Mouse (Mus musculus) heart, embryonic 12.5 days (tissue): ENCODE measurements around the gene Haus5. TPM values are rescaled to one million over a fixed set of nuclear protein-coding genes. Genes with fewer than 3 reads are reported as not detected.

ENCODE experiments used
- ATAC-seq: fragments of 200-750 bp; cut with Nextera tagmentation; 2 replicates; pipeline ENCODE4 v1.8.0; 2017; ENCODE audit warnings: moderate TSS enrichment, moderate library complexity; ENCODE audit not compliant: insufficient number of reproducible peaks, low FRiP score
- H3K27ac ChIP-seq: fragments of 300-500 bp; sonication (generic); 2 replicates; pipeline ENCODE4 v1.5.1; 2016; ENCODE audit warnings: mild to moderate bottlenecking, moderate library complexity; ENCODE audit not compliant: poor library complexity, severe bottlenecking
- H3K27me3 ChIP-seq: fragments of 300-500 bp; sonication (generic); replicated peaks from 2 replicates; pipeline ENCODE4 v1.6.1; 2016; ENCODE audit warnings: mild to moderate bottlenecking, moderate library complexity
- H3K36me3 ChIP-seq: fragments of 300-500 bp; sonication (generic); 2 replicates; pipeline ENCODE4 v1.6.1; 2016; ENCODE audit warnings: mild to moderate bottlenecking, moderate library complexity
- H3K4me1 ChIP-seq: fragments of 300-500 bp; sonication (generic); replicated peaks from 2 replicates; pipeline ENCODE4 v1.6.1; 2016; ENCODE audit warnings: mild to moderate bottlenecking
- H3K4me2 ChIP-seq: fragments of 300-500 bp; sonication (generic); 2 replicates; pipeline ENCODE4 v1.6.1; 2016; ENCODE audit warnings: mild to moderate bottlenecking, moderate library complexity
- H3K4me3 ChIP-seq: fragments of 300-500 bp; sonication (generic); 2 replicates; pipeline ENCODE4 v1.5.1; 2016; ENCODE audit warnings: mild to moderate bottlenecking
- H3K9ac ChIP-seq: fragments of 300-500 bp; sonication (generic); 2 replicates; pipeline ENCODE4 v1.6.1; 2016; ENCODE audit warnings: mild to moderate bottlenecking, moderate library complexity
- H3K9me3 ChIP-seq: fragments of 300-500 bp; sonication (generic); replicated peaks from 2 replicates; pipeline ENCODE4 v1.6.1; 2016; ENCODE audit warnings: mild to moderate bottlenecking, moderate library complexity
- WGBS: fragments of 180-500 bp; shearing (Covaris S2); methylation state at CpG from one replicate; pipeline ENCODE4 v1.1.7; 2016; 5-methylcytosine and 5-hydroxymethylcytosine counted together
- polyA plus RNA-seq: library from polyadenylated mRNA; unstranded; fragments of >200 nt; fragmentation: Nextera tagmentation; extraction: Ambion mirVana; gene quantifications from 2 replicates; pipeline ENCODE4 v1.2.1, GENCODE M21; 2016

The Haus5 gene
- polyA plus RNA-seq, 1 experiment from 2014 or later = 36.3 TPM

- ATAC-seq = no peak
- no peak overlapping the region for H3K9ac ChIP-seq
Observed at GRCm38 (mm10) chr7:30604944-30605343, 59.9 kb downstream of the Haus5 start.

GRCm38 (mm10) chr7:30604424-30604823 is 60.4 kb downstream of the Haus5 start:
- Histone ChIP-seq H3K27me3 (no peaks in the 10 kb centered on the region), H3K9ac (no peak overlapping the region), H3K4me1 (peaks cover 14% of the 10 kb centered on the region), H3K4me3 (no peak overlapping the region), H3K27ac (no peak overlapping the region), H3K4me2 (no peak overlapping the region), H3K9me3 (no peaks in the 10 kb centered on the region), H3K36me3 (no peaks in the 10 kb centered on the region)
- WGBS = 61% methylated on average over 8 of the region's 8 CpGs
- no peak for ATAC-seq

More at GRCm38 (mm10) chr7:30604944-30605343, 59.9 kb downstream of the Haus5 start:
- no peak overlapping the region for H3K4me2 ChIP-seq
- H3K9me3 ChIP-seq = no peaks in the 10 kb centered on the region
- H3K4me1 ChIP-seq = peaks cover 12% of the 10 kb centered on the region
- no peak overlapping the region for H3K4me3 ChIP-seq
- H3K27me3 ChIP-seq = no peaks in the 10 kb centered on the region
- H3K36me3 ChIP-seq = no peaks in the 10 kb centered on the region
- 87% methylated on average over 8 of the region's 8 CpGs for WGBS
- H3K27ac ChIP-seq = no peak overlapping the region

Other genes with a start within 250 kb of the Haus5 start
- gene Hcst, start 245.1 kb downstream of the Haus5 start, polyA plus RNA-seq = 1.1 TPM in 1 of 2 replicates, not detected in the other
- gene Nfkbid, start 243.3 kb downstream of the Haus5 start, polyA plus RNA-seq = 0.95 and 1.3 TPM in 2 replicates
- gene Aplp1, start 219.5 kb downstream of the Haus5 start, polyA plus RNA-seq = 41.6 and 43.4 TPM in 2 replicates
- 1.1 and 1.3 TPM in 2 replicates for gene Kirrel2, start 207.3 kb downstream of the Haus5 start, polyA plus RNA-seq
- gene Nphs1, start 206.7 kb downstream of the Haus5 start, polyA plus RNA-seq = 0.06 and 0.23 TPM in 2 replicates
- gene Prodh2, start 171.4 kb downstream of the Haus5 start, polyA plus RNA-seq = 1.00 TPM in 1 of 2 replicates, not detected in the other
- 10.1 and 10.9 TPM in 2 replicates for gene Arhgap33, start 129.9 kb downstream of the Haus5 start, polyA plus RNA-seq
- 30.5 and 31.6 TPM in 2 replicates for gene Hspb6, start 112.8 kb downstream of the Haus5 start, polyA plus RNA-seq
- gene Proser3, start 112.7 kb downstream of the Haus5 start, polyA plus RNA-seq = 9.3 and 12.7 TPM in 2 replicates
- 31.1 and 34.8 TPM in 2 replicates for gene Lin37, start 105.2 kb downstream of the Haus5 start, polyA plus RNA-seq
- 82.4 and 88.8 TPM in 2 replicates for gene U2af1l4, start 101.7 kb downstream of the Haus5 start, polyA plus RNA-seq
- 10.5 and 10.6 TPM in 2 replicates for gene Gm49396, start 101.7 kb downstream of the Haus5 start, polyA plus RNA-seq
- 115 and 124 TPM in 2 replicates for gene Psenen, start 101.4 kb downstream of the Haus5 start, polyA plus RNA-seq
- 2.7 and 3.7 TPM in 2 replicates for gene Igflr1, start 99.6 kb downstream of the Haus5 start, polyA plus RNA-seq
- gene Kmt2b, start 76.3 kb downstream of the Haus5 start, polyA plus RNA-seq = 4.9 and 5.1 TPM in 2 replicates
- gene Zbtb32, start 66.1 kb downstream of the Haus5 start, polyA plus RNA-seq = 0.09 and 0.44 TPM in 2 replicates
- 0.44 and 2.5 TPM in 2 replicates for gene Upk1a, start 52.1 kb downstream of the Haus5 start, polyA plus RNA-seq
- gene Cox6b1, start 38.8 kb downstream of the Haus5 start, polyA plus RNA-seq = 1,789 and 1,831 TPM in 2 replicates
- 1.1 and 1.4 TPM in 2 replicates for gene Etv2, start 29.1 kb downstream of the Haus5 start, polyA plus RNA-seq
- gene Rbm42, start 14.7 kb downstream of the Haus5 start, polyA plus RNA-seq = 96.5 and 103 TPM in 2 replicates
- gene Pmis2, start 6.6 kb upstream of the Haus5 start, polyA plus RNA-seq = not detected in 2 replicates
- gene 2200002J24Rik, start 33.9 kb upstream of the Haus5 start, polyA plus RNA-seq = 1.2 and 1.5 TPM in 2 replicates
- gene Atp4a, start 47.2 kb upstream of the Haus5 start, polyA plus RNA-seq = 0.78 and 0.98 TPM in 2 replicates
- gene Tmem147, start 64.5 kb upstream of the Haus5 start, polyA plus RNA-seq = 158 and 165 TPM in 2 replicates
- not detected in 2 replicates for gene Gapdhs, start 78.7 kb upstream of the Haus5 start, polyA plus RNA-seq
- gene Sbsn, start 86.5 kb upstream of the Haus5 start, polyA plus RNA-seq = 0.58 and 0.72 TPM in 2 replicates
- gene Dmkn, start 98.8 kb upstream of the Haus5 start, polyA plus RNA-seq = 1.1 TPM in 2 replicates
- not detected in 2 replicates for gene Krtdap, start 122.9 kb upstream of the Haus5 start, polyA plus RNA-seq
- gene Ffar2, start 158.8 kb upstream of the Haus5 start, polyA plus RNA-seq = not detected in 2 replicates
- not detected in 2 replicates for gene Ffar3, start 191.2 kb upstream of the Haus5 start, polyA plus RNA-seq
- gene Ffar1, start 196.6 kb upstream of the Haus5 start, polyA plus RNA-seq = not detected in 2 replicates
- gene Cd22, start 215.3 kb upstream of the Haus5 start, polyA plus RNA-seq = not detected in 2 replicates
- gene Mag, start 249.9 kb upstream of the Haus5 start, polyA plus RNA-seq = 0.18 TPM in 1 of 2 replicates, not detected in the other